Comparison of ENCODE assay signal across 1 mouse cellular context in the genomic region with DNA sequence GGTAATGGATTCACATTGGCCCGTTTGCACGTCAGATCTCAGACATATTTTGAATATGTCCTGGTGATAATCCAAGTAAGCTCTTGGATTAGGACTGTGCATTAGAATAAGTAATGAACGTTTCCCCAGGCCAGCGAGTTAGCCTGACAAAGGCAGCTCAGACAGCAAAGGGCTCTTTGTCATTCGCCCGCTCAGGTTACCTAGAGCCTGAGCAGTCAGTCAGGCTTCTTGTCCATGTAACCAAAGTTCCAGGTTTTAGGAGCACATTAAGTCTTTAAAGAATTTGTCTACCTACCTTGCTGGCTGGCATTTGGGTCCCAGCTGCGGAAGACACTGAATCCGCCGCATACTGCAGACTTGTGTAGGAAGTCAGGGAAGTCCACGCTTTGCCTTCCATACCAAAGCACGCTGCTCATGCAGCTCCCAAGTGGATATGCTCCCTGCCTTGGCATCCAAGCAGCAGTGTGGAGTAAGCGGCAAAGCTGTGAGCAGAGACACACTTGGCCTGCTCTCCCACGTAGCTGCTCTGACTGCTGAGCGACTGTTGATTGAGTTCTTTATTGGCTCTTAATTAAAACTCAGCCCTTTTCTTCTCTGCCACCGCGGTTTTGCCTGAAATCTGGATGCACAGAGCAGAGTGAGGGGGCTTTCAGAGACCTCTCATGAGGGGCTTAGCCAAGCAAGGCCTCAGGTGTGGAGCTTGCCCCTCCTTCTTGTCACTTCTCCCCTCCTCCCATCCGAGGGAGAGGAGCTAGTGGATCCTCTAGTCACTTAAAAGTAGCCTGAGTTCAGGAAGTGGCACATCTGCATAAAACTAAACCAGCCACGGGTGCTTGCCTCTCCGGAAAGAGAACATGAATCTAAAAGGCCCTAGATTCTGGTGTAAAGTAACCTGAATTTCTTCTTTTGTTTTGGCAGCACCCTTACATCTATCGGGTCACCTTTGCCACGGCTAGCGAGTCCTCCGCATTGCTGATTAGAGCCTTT.
TF ChIP-seq lines count a peak whose summit lies in the region.

No protein-coding gene starts in this region.

TF ChIP-seq in ES-E14, 5 proteins besides CTCF, POLR2A, EP300 and RAD21:
- TF ChIP-seq HCFC1 (IDR thresholded peaks at IDR 0.05; ENCODE audit: borderline replicate concordance, insufficient read depth, low read length) (no peak), CHD2 (IDR thresholded peaks at IDR 0.05; ENCODE audit: low read depth, low read length) (no peak), ZC3H11A (IDR thresholded peaks at IDR 0.05; ENCODE audit: borderline replicate concordance, low read depth, low read length) (no peak), MAFK (IDR thresholded peaks at IDR 0.05; ENCODE audit: insufficient read depth, low read depth, low read length) (no peak)
